Mouse (Mus musculus) bone marrow macrophage, adult 2 months (primary cell): Measurements from ENCODE around the gene Jade3. TPM values are rescaled to one million over a fixed set of nuclear protein-coding genes. Genes with fewer than 3 reads are reported as not detected.

Experiments used
- H3K27ac ChIP-seq: 2 replicates; pipeline ENCODE4 v1.5.1; 2012; ENCODE audit warnings: low read depth, low read length; ENCODE audit not compliant: insufficient read depth
- H3K4me1 ChIP-seq: 2 replicates; pipeline ENCODE4 v1.6.1; 2012; ENCODE audit warnings: low read length; ENCODE audit not compliant: control insufficient read depth, insufficient read depth
- H3K4me3 ChIP-seq: 2 replicates; pipeline ENCODE4 v1.5.1; 2012; ENCODE audit warnings: mild to moderate bottlenecking, low read length, moderate library complexity; ENCODE audit not compliant: insufficient read depth
- CTCF ChIP-seq: IDR thresholded peaks from 2 replicates; pipeline ENCODE4 v1.5.1; 2012; ENCODE audit warnings: low read depth, mild to moderate bottlenecking, low read length, moderate library complexity
- POLR2A ChIP-seq: IDR thresholded peaks from 2 replicates; pipeline ENCODE4 v1.6.1; 2012; ENCODE audit warnings: mild to moderate bottlenecking, low read depth, low read length, borderline replicate concordance
- polyA plus RNA-seq: library from polyadenylated mRNA; stranded (reverse); fragments of >200 nt; gene quantifications from 2 replicates; pipeline ENCODE4 v1.2.4, GENCODE M21; 2012; ENCODE audit not compliant: missing spikeins, insufficient read depth, insufficient read length

The Jade3 gene
- polyA plus RNA-seq, 1 experiment: 2.7 TPM

DNA sequence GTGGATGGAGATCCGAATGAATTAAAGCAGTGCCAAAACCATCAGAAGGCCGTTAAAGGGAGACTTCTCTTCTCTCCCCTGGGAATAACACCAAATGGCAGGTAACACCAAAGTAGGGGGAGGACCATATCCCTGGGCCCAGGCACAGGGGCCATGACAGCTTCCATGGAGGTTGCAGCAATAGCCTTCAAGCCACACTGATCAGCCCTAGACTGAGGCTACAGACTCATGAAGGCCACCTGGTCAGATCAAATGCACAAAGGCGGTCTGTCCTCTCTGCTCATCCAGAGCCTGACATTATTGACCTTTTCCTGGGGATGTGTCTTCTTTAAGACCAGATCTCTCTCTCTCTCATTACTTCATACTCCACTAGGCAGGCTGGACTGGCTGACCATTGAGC, 118.4 kb downstream of the Jade3 start:
- H3K4me3 ChIP-seq: no peak overlapping the region
- H3K4me1 ChIP-seq: no peaks in the 10 kb centered on the region
- no peak overlapping the region for H3K27ac ChIP-seq
- TF ChIP-seq CTCF (no peak), POLR2A (no peak)

DNA sequence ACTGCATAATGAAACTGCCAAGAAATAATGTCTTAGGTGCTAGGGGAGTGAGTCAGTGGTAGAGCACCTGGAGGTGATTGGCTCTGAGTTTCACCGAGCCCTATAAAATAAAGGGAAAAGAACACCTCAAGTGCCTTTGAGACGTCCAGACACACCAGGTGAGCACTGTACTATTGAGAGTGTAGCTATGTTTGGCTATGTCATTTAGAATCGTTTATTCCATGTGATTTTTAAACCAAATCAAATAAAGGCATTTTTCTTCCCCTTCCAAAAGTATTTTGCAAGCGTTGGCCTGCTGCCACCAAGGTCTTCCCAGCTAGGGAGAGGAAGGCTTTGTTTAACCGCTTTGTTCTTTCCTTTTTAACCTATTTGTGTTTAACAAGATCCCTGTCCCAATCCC, 122.1 kb downstream of the Jade3 start:
- no peaks in the 10 kb centered on the region for H3K4me1 ChIP-seq
- no peak overlapping the region for H3K27ac ChIP-seq
- TF ChIP-seq POLR2A (no peak), CTCF (no peak)
- H3K4me3 ChIP-seq: peak overlapping the region; percentile 55; the same call in 1 of the 2 replicates

DNA sequence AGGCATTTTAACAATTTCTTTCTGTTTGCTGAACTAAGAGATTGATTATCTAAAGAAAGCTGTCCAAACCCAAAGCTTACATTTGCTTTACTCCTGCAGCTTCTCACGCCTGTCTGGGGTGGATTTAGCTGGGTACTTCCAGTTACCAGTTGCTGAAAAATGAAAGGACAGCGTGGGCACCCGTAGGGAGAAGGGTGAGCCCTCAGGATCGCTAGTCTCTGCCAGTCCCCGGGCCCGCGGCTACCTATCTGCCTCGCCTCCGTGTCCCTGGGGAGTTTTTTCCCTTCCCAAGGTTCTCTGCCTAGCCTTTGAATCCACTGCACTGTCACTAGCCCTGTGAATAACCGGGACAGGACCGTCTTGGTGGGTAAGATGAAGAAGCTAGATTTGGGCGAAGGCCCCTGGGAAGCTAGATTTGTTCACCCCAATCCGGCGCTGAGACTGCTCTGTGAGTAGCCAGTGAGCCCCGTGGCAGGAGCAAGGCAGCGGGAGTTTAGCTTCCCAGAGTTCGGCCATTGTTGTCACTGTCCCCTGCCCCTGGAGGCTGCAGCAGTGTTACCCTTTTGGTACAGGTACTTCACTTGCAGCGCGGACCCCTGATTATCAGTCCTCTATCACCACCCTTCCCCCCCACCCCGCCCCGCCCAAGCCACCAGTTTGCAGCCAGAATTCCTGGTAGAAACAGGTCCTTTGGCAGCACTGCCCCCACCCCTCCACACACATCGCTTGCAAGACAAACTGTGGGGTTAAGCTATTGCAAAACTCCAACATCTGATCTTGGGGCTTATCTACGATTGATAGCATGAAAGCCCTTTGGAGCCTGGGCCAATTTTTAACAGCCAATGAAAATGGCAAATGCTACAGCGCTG, 122.8 kb downstream of the Jade3 start:
- Histone ChIP-seq H3K4me3 (peak overlapping the region; percentile 55), H3K4me1 (peaks cover 3% of the 10 kb centered on the region), H3K27ac (no peak overlapping the region)
- TF ChIP-seq POLR2A (no peak), CTCF (no peak)

DNA sequence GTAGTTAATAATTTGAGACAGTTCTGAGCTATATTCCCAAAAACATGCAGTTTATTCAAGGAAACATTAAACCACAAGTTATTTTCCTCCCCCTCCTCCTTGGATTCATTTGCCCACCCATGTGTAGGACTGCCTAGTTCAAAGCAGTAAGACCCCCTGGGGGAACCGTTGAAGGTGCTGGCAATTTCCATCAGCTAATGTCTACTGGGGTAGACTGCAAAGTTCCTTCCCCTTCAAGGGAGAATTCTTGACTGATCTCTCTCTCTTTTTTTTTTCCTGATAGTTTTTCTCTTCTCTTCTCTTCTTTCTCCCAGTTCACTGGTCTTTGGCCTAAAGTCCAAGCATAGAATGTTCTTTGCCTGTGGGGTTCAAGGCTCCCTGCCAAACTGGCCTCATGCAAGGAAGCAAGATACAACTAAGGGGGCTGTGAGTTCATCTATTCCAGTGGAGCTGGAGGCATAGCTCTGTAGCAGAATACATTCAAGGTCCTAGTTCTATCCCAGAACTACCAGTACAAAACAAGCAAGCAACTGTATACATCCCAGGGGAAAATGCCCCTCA, 123.5 kb downstream of the Jade3 start:
- no peak overlapping the region for H3K27ac ChIP-seq
- H3K4me3 ChIP-seq: no peak overlapping the region
- H3K4me1 ChIP-seq: peaks cover 4% of the 10 kb centered on the region
- no peak for TF ChIP-seq POLR2A
- no peak for TF ChIP-seq CTCF

- H3K4me1 ChIP-seq: peaks cover 6% of the 10 kb centered on the region
- no peak within 1 kb of the TSS for H3K27ac ChIP-seq
- TF ChIP-seq CTCF (no peak), POLR2A (no peak)
- no peak within 1 kb of the TSS for H3K4me3 ChIP-seq
These were observed 124.0 kb downstream of the Jade3 start, which contains the start of gene Rgn for GRCm38 (mm10) chrX:20549532-20549931. Rgn (plus strand) TSS chrX:20549787.

GRCm38 (mm10) chrX:20552199-20552598, 126.7 kb downstream of the Jade3 start:
- H3K27ac ChIP-seq: no peak overlapping the region
- no peak for TF ChIP-seq POLR2A
- TF ChIP-seq CTCF: no peak
- no peak overlapping the region for H3K4me3 ChIP-seq
- peaks cover 6% of the 10 kb centered on the region for H3K4me1 ChIP-seq

DNA sequence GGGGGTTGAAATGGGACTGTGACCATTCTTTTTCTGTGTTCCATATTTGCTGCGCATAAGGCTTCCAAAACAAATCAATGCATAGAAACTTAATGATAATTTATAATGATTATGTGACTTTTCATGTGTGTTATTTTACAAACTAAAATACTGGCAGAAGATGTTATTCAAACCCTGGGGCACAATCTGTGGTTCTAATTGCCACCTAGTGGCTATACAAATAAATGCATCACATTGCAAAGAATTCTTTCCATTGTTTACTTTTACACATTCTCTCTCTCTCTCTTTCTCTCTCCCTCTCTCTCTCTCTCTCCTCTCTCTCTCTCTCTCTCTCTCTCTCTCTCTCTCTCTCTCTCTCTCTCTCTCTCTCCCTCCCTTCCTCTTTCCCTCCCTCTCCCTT, 136.4 kb downstream of the Jade3 start:
- TF ChIP-seq POLR2A (no peak), CTCF (no peak)
- peaks cover 4% of the 10 kb centered on the region; the same call in 1 of the 2 replicates for H3K4me1 ChIP-seq

DNA sequence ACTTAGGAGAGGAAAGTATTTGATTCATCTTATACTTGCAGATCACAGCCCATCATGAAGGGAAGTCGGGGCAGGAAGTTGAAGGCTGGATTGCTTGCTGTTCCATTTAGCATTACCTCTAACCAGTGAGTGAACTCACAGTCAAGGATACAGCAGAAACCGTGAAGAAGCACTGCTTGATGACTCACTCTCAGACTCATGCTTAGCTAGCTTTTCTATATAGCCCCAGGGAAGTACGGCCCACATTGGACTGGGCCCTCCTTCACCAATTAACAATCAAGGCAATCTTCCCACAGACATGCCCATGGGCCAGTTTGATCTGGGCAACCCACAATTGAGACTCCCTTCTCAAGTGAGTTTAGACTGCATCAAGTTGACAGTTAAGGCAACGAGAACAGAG, 138.5 kb downstream of the Jade3 start:
- Histone ChIP-seq H3K4me1 (peaks cover 6% of the 10 kb centered on the region; the same call in 1 of the 2 replicates), H3K4me3 (no peak overlapping the region), H3K27ac (peak overlapping the region; percentile 35)
- no peak for TF ChIP-seq POLR2A
- TF ChIP-seq CTCF: no peak

More for the DNA sequence above, 136.4 kb downstream of the Jade3 start:
- no peak overlapping the region for H3K4me3 ChIP-seq
- no peak overlapping the region for H3K27ac ChIP-seq

Other genes with a start within 250 kb of the Jade3 start
- gene Slc9a7, start 133.9 kb upstream of the Jade3 start, polyA plus RNA-seq: 11.8 and 14.4 TPM in 2 replicates
- gene Rp2, start 61.2 kb upstream of the Jade3 start, polyA plus RNA-seq: 103 and 104 TPM in 2 replicates
- not detected in 2 replicates for gene Rgn, start 124.1 kb downstream of the Jade3 start, polyA plus RNA-seq
- gene Rbm10, start 191.8 kb downstream of the Jade3 start, polyA plus RNA-seq: 14.9 and 17.3 TPM in 2 replicates
- 138 TPM in 2 replicates for gene Ndufb11, start 191.9 kb downstream of the Jade3 start, polyA plus RNA-seq
- 160 and 168 TPM in 2 replicates for gene Uba1, start 232.6 kb downstream of the Jade3 start, polyA plus RNA-seq